25 mouse cellular contexts compared by ENCODE assay signal in the genomic region with DNA sequence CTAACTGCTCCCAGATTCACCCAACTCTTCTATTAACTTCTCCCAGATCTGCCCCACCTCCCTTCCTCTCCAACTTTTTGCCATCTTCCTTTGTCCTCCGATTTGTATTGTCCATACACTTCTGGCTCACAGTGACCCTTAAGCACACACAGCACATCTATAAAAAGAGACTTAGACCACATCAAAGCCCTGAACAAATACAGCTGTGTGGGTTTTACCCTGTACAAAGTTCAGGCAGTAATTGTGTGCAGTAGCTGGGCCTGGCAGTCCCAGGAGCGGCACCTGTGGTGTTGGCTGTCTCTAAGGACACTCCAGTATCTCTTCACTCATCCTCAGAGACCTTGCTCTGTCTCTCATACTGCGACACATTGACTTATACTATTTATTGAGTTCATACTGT.
A peak's percentile ranks its signal among the peaks of the same experiment; 100 is the strongest.
DNase-seq lines count a peak whose midpoint lies in the region; ATAC-seq and TF ChIP-seq lines count a peak whose summit lies in the region.
"Had no signal": no experiment of that assay in that cellular context is flagged by ENCODE, and none has a peak within 500 bp of the region (broad histone marks: within the 10 kb centered on the region; RNA-seq: fewer than 3 reads in every experiment).

No protein-coding gene starts in this region.

- no peak overlapping the region for H3K27ac ChIP-seq in liver, postnatal 0 days (ENCODE audit: low read depth)
- no peak overlapping the region for H3K27ac ChIP-seq in liver, embryonic 12.5 days
- no peak overlapping the region for H3K27ac ChIP-seq in intestine, postnatal 0 days (ENCODE audit: low read depth, low read length)
- no peak overlapping the region for H3K27ac ChIP-seq in stomach, postnatal 0 days (replicated peaks)
- no peak overlapping the region for H3K27ac ChIP-seq in neural tube, embryonic 15.5 days (replicated peaks)
- H3K27ac ChIP-seq: embryonic facial prominence, embryonic 10.5 days; embryonic facial prominence, embryonic 13.5 days; forebrain, embryonic 10.5 days; forebrain, embryonic 13.5 days; hindbrain, embryonic 12.5 days; hindbrain, embryonic 15.5 days had no signal

- H3K9me3 ChIP-seq in liver, postnatal 0 days (ENCODE audit: low read length): no peaks in the 10 kb centered on the region
- no peaks in the 10 kb centered on the region for H3K9me3 ChIP-seq in liver, embryonic 12.5 days (replicated peaks)
- H3K9me3 ChIP-seq in intestine, postnatal 0 days (ENCODE audit: control insufficient read depth): no peaks in the 10 kb centered on the region
- H3K9me3 ChIP-seq in stomach, postnatal 0 days (ENCODE audit: control insufficient read depth, low read length): no peaks in the 10 kb centered on the region
- no peaks in the 10 kb centered on the region for H3K9me3 ChIP-seq in neural tube, embryonic 15.5 days (replicated peaks)
- H3K9me3 ChIP-seq: embryonic facial prominence, embryonic 10.5 days; embryonic facial prominence, embryonic 13.5 days; forebrain, embryonic 10.5 days; forebrain, embryonic 13.5 days; hindbrain, embryonic 12.5 days; hindbrain, embryonic 15.5 days had no signal

- no peak overlapping the region for H3K4me2 ChIP-seq in liver, postnatal 0 days (ENCODE audit: low read depth, low read length)
- H3K4me2 ChIP-seq in liver, embryonic 12.5 days: no peak overlapping the region
- H3K4me2 ChIP-seq in intestine, postnatal 0 days (replicated peaks; ENCODE audit: low read depth): no peak overlapping the region
- H3K4me2 ChIP-seq in stomach, postnatal 0 days (replicated peaks; ENCODE audit: low read depth): no peak overlapping the region
- no peak overlapping the region for H3K4me2 ChIP-seq in neural tube, embryonic 15.5 days
- H3K4me2 ChIP-seq: embryonic facial prominence, embryonic 13.5 days; forebrain, embryonic 13.5 days; hindbrain, embryonic 12.5 days; hindbrain, embryonic 15.5 days had no signal

- no peak for TF ChIP-seq CTCF in liver, postnatal 0 days (IDR thresholded peaks at IDR 0.05; ENCODE audit: low read depth)
- no peak for TF ChIP-seq CTCF in intestine, postnatal 0 days (IDR thresholded peaks at IDR 0.05; ENCODE audit: low read depth)
- no peak for TF ChIP-seq CTCF in stomach, postnatal 0 days (IDR thresholded peaks at IDR 0.05; ENCODE audit: low read depth)

- H3K4me3 ChIP-seq in liver, postnatal 0 days (ENCODE audit: low read depth, low read length): no peak overlapping the region
- no peak overlapping the region for H3K4me3 ChIP-seq in liver, embryonic 12.5 days
- H3K4me3 ChIP-seq in intestine, postnatal 0 days (ENCODE audit: low read depth, low read length): no peak overlapping the region
- no peak overlapping the region for H3K4me3 ChIP-seq in stomach, postnatal 0 days (ENCODE audit: low read depth, low read length)
- no peak overlapping the region for H3K4me3 ChIP-seq in neural tube, embryonic 15.5 days (replicated peaks)
- H3K4me3 ChIP-seq: embryonic facial prominence, embryonic 10.5 days; embryonic facial prominence, embryonic 13.5 days; erythroblast, embryonic 14.5 days; forebrain, embryonic 10.5 days; forebrain, embryonic 13.5 days; hindbrain, embryonic 12.5 days; hindbrain, embryonic 15.5 days had no signal

- H3K36me3 ChIP-seq in liver, postnatal 0 days (replicated peaks; ENCODE audit: insufficient read depth, low read length): no peaks in the 10 kb centered on the region
- no peaks in the 10 kb centered on the region for H3K36me3 ChIP-seq in liver, embryonic 12.5 days
- H3K36me3 ChIP-seq in intestine, postnatal 0 days (ENCODE audit: control insufficient read depth, insufficient read depth): no peaks in the 10 kb centered on the region
- no peaks in the 10 kb centered on the region for H3K36me3 ChIP-seq in stomach, postnatal 0 days (ENCODE audit: control insufficient read depth, insufficient read depth, low read length)
- no peaks in the 10 kb centered on the region for H3K36me3 ChIP-seq in neural tube, embryonic 15.5 days
- H3K36me3 ChIP-seq: embryonic facial prominence, embryonic 10.5 days; embryonic facial prominence, embryonic 13.5 days; forebrain, embryonic 10.5 days; G1E; hindbrain, embryonic 12.5 days; hindbrain, embryonic 15.5 days had no signal

- WGBS in liver, postnatal 0 days (ENCODE audit: insufficient replicate concordance): 42% methylated on average over 3 of the region's 3 CpGs
- 53% methylated on average over 3 of the region's 3 CpGs for WGBS in liver, embryonic 12.5 days (ENCODE audit: insufficient replicate concordance)
- 29% methylated on average over 3 of the region's 3 CpGs for WGBS in intestine, postnatal 0 days
- 55% methylated on average over 3 of the region's 3 CpGs for WGBS in stomach, postnatal 0 days
- 58% methylated on average over 3 of the region's 3 CpGs for WGBS in neural tube, embryonic 15.5 days

- peak; percentile 2 for DNase-seq in embryo, embryonic 10.5 days (ENCODE audit: low spot score)
- DNase-seq in embryo, embryonic 9.5 days (ENCODE audit: extremely low spot score): no peak
- DNase-seq in liver, postnatal 0 days: no peak
- peak; percentile 14 for DNase-seq in stomach, postnatal 0 days (ENCODE audit: low spot score)
- no peak for DNase-seq in thymus, adult 18-20 months
- DNase-seq: adrenal gland, postnatal 10 days; adrenal gland, postnatal 36 days; cerebellum, adult 18-20 months; cerebellum, adult 9-10 months; cerebellum, postnatal 14 days; gastrocnemius, postnatal 25 days; heart, adult 18-20 months had no signal

- H3K4me1 ChIP-seq in liver, postnatal 0 days (ENCODE audit: insufficient read depth): peaks cover 4% of the 10 kb centered on the region; the same call in 1 of the 2 replicates
- H3K4me1 ChIP-seq in liver, embryonic 12.5 days: no peaks in the 10 kb centered on the region
- no peaks in the 10 kb centered on the region for H3K4me1 ChIP-seq in intestine, postnatal 0 days (replicated peaks; ENCODE audit: control insufficient read depth, insufficient read depth, low read length)
- H3K4me1 ChIP-seq in stomach, postnatal 0 days (replicated peaks; ENCODE audit: control insufficient read depth, insufficient read depth): no peaks in the 10 kb centered on the region
- no peaks in the 10 kb centered on the region for H3K4me1 ChIP-seq in neural tube, embryonic 15.5 days
- H3K4me1 ChIP-seq: embryonic facial prominence, embryonic 10.5 days; embryonic facial prominence, embryonic 13.5 days; forebrain, embryonic 13.5 days; hindbrain, embryonic 12.5 days; hindbrain, embryonic 15.5 days had no signal

- H3K27me3 ChIP-seq in liver, postnatal 0 days (ENCODE audit: insufficient read depth, low read length): no peaks in the 10 kb centered on the region
- H3K27me3 ChIP-seq in liver, embryonic 12.5 days (replicated peaks): no peaks in the 10 kb centered on the region
- H3K27me3 ChIP-seq in intestine, postnatal 0 days (replicated peaks; ENCODE audit: control insufficient read depth, insufficient read depth, low read length): no peaks in the 10 kb centered on the region
- no peaks in the 10 kb centered on the region for H3K27me3 ChIP-seq in stomach, postnatal 0 days (ENCODE audit: control insufficient read depth, insufficient read depth, low read length)
- H3K27me3 ChIP-seq in neural tube, embryonic 15.5 days (replicated peaks): no peaks in the 10 kb centered on the region
- H3K27me3 ChIP-seq: embryonic facial prominence, embryonic 13.5 days; forebrain, embryonic 13.5 days; hindbrain, embryonic 12.5 days; hindbrain, embryonic 15.5 days; Patski had no signal

- no peak overlapping the region for H3K9ac ChIP-seq in liver, postnatal 0 days (replicated peaks)
- H3K9ac ChIP-seq in liver, embryonic 12.5 days: no peak overlapping the region
- H3K9ac ChIP-seq in intestine, postnatal 0 days (ENCODE audit: low read depth, low read length): no peak overlapping the region
- no peak overlapping the region for H3K9ac ChIP-seq in stomach, postnatal 0 days (ENCODE audit: low read length)
- no peak overlapping the region for H3K9ac ChIP-seq in neural tube, embryonic 15.5 days (replicated peaks)
- H3K9ac ChIP-seq: embryonic facial prominence, embryonic 13.5 days; forebrain, embryonic 13.5 days; hindbrain, embryonic 12.5 days; hindbrain, embryonic 15.5 days had no signal

- peak; percentile 53; the same call in 1 of the 2 replicates for ATAC-seq in liver, postnatal 0 days
- ATAC-seq in liver, embryonic 12.5 days: no peak
- peak; percentile 87 for ATAC-seq in intestine, postnatal 0 days
- ATAC-seq in stomach, postnatal 0 days (ENCODE audit: low FRiP score, low TSS enrichment): no peak
- no peak for ATAC-seq in neural tube, embryonic 15.5 days (ENCODE audit: low FRiP score)
- ATAC-seq: forebrain, embryonic 13.5 days; forebrain, embryonic 16.5 days; Patski had no signal

- TF ChIP-seq EP300 in liver, postnatal 0 days (IDR thresholded peaks at IDR 0.05; ENCODE audit: low read depth): no peak
- no peak for TF ChIP-seq EP300 in stomach, postnatal 0 days (optimal IDR thresholded peaks at IDR 0.05)

Comparison
In these comparisons a context has a peak if more than half of its experiments do, and no peak if none do; other contexts are left out.
1. DNase-seq: peak in embryo, embryonic 10.5 days (single experiment) and stomach, postnatal 0 days (single experiment); none in embryo, embryonic 9.5 days (single experiment), liver, postnatal 0 days (single experiment) and thymus, adult 18-20 months (0 of 2).
2. ATAC-seq: peak in liver, postnatal 0 days (single experiment) and intestine, postnatal 0 days (single experiment); none in liver, embryonic 12.5 days (single experiment), stomach, postnatal 0 days (single experiment) and neural tube, embryonic 15.5 days (single experiment).